Mouse (Mus musculus) liver, embryonic 16.5 days (tissue): ENCODE measurements around the gene Foxq1. TPM values are rescaled to one million over a fixed set of nuclear protein-coding genes. Genes with fewer than 3 reads are reported as not detected.

Experiments
- ATAC-seq: fragments of 200-750 bp; cut with Nextera tagmentation; 2 replicates; pipeline ENCODE4 v1.8.0; 2017; ENCODE audit warnings: low read depth, mild to moderate bottlenecking, moderate number of reproducible peaks, moderate library complexity
- H3K27ac ChIP-seq: fragments of 300-500 bp; sonication (generic); 2 replicates; pipeline ENCODE4 v1.5.1; 2014; ENCODE audit warnings: mild to moderate bottlenecking, low read length
- H3K27me3 ChIP-seq: fragments of 300-500 bp; sonication (generic); 2 replicates; pipeline ENCODE4 v1.6.1; 2014; ENCODE audit warnings: low read depth, low read length, mixed read lengths; ENCODE audit not compliant: control insufficient read depth, insufficient read depth
- H3K36me3 ChIP-seq: fragments of 300-500 bp; sonication (generic); 2 replicates; pipeline ENCODE4 v1.6.1; 2014; ENCODE audit warnings: mild to moderate bottlenecking; ENCODE audit not compliant: control insufficient read depth, insufficient read depth
- H3K4me1 ChIP-seq: fragments of 300-500 bp; sonication (generic); 2 replicates; pipeline ENCODE4 v1.6.1; 2014; ENCODE audit warnings: low read depth, low read length, mixed read lengths; ENCODE audit not compliant: control insufficient read depth
- H3K4me2 ChIP-seq: fragments of 300-500 bp; sonication (generic); 2 replicates; pipeline ENCODE4 v1.6.1; 2014; ENCODE audit warnings: low read depth, low read length, mixed read lengths
- H3K4me3 ChIP-seq: fragments of 300-500 bp; sonication (generic); 2 replicates; pipeline ENCODE4 v1.5.1; 2014; ENCODE audit warnings: low read depth, mild to moderate bottlenecking, low read length
- H3K9ac ChIP-seq: fragments of 300-500 bp; sonication (generic); 2 replicates; pipeline ENCODE4 v1.6.1; 2014; ENCODE audit warnings: low read depth, low read length
- H3K9me3 ChIP-seq: fragments of 300-500 bp; sonication (generic); replicated peaks from 2 replicates; pipeline ENCODE4 v1.6.1; 2016; ENCODE audit warnings: low read length; ENCODE audit not compliant: control insufficient read depth
- WGBS: fragments of 180-500 bp; shearing (Covaris S2); extraction: QIAGEN DNeasy Blood & Tissue Kit; methylation state at CpG from one replicate; pipeline ENCODE4 v1.1.7; 2014; ENCODE audit not compliant: insufficient replicate concordance; 5-methylcytosine and 5-hydroxymethylcytosine counted together
- polyA plus RNA-seq: library from polyadenylated mRNA; unstranded; fragments of >200 nt; fragmentation: Nextera tagmentation; extraction: Ambion mirVana; gene quantifications from 2 replicates; pipeline ENCODE4 v1.2.1, GENCODE M21; 2015

The Foxq1 gene
- polyA plus RNA-seq, 1 experiment from 2014 or later = 0.98 TPM

GRCm38 (mm10) chr13:31564394-31564793 lies 8.5 kb downstream of the Foxq1 start:
- 34% methylated on average over 6 of the region's 6 CpGs for WGBS
- ATAC-seq = no peak
- Histone ChIP-seq H3K27ac (no peak overlapping the region), H3K27me3 (peaks cover 13% of the 10 kb centered on the region), H3K4me2 (no peak overlapping the region), H3K4me1 (no peaks in the 10 kb centered on the region), H3K4me3 (no peak overlapping the region), H3K9ac (no peak overlapping the region), H3K9me3 (no peaks in the 10 kb centered on the region), H3K36me3 (no peaks in the 10 kb centered on the region)

GRCm38 (mm10) chr13:31567099-31567498 lies 11.2 kb downstream of the Foxq1 start:
- H3K9me3 ChIP-seq = no peaks in the 10 kb centered on the region
- no peak overlapping the region for H3K4me3 ChIP-seq
- 52% methylated on average over 8 of the region's 8 CpGs for WGBS
- no peaks in the 10 kb centered on the region; the same call in 1 of the 2 replicates for H3K27me3 ChIP-seq
- no peak overlapping the region for H3K9ac ChIP-seq
- no peak for ATAC-seq
- no peaks in the 10 kb centered on the region for H3K36me3 ChIP-seq
- H3K4me2 ChIP-seq = no peak overlapping the region
- H3K4me1 ChIP-seq = no peaks in the 10 kb centered on the region
- no peak overlapping the region for H3K27ac ChIP-seq

DNA sequence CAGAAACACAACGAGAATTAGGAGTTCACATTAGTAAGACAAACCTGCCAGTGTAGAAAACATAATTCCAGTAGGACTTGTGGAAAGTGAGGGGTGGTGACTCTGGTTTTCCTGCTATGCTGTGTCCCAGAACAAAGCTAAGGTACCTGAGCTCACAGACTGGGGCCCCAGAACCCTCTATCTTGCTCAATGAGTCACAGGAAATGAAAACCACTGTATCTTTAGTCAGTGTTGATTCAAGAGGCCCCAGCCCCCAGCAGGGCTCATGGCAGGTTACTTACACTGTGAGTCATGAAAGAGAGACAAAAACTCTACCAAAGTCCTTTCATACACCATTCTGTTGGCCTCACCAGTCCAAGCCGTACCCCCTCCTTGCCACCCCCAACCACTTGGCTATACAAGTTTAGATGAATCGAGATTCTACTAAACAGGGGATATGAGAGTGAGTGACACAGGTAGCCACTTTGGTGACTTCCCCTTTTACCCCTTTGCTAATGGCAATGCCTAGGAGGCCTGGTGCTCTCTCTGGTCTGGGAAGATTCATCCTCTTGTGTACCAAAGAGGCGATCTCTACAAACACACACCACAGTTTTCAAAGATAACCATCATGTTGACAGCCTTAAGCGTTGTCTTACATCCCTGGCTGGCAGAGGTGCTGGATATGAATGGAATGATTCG lies 11.8 kb downstream of the Foxq1 start:
- Histone ChIP-seq H3K4me2 (no peak overlapping the region), H3K4me3 (no peak overlapping the region), H3K4me1 (no peaks in the 10 kb centered on the region), H3K36me3 (no peaks in the 10 kb centered on the region), H3K9me3 (no peaks in the 10 kb centered on the region), H3K27me3 (no peaks in the 10 kb centered on the region; the same call in 1 of the 2 replicates), H3K9ac (no peak overlapping the region), H3K27ac (no peak overlapping the region)
- no peak for ATAC-seq
- WGBS = 49% methylated on average over 6 of the region's 6 CpGs

GRCm38 (mm10) chr13:31572806-31573508 lies 17.0 kb downstream of the Foxq1 start:
- Histone ChIP-seq H3K4me2 (no peak overlapping the region), H3K27ac (no peak overlapping the region), H3K9me3 (no peaks in the 10 kb centered on the region), H3K27me3 (no peaks in the 10 kb centered on the region), H3K36me3 (no peaks in the 10 kb centered on the region), H3K4me1 (peaks cover 3% of the 10 kb centered on the region), H3K4me3 (no peak overlapping the region), H3K9ac (no peak overlapping the region)
- no peak for ATAC-seq
- 68% methylated on average over 10 of the region's 10 CpGs for WGBS

DNA sequence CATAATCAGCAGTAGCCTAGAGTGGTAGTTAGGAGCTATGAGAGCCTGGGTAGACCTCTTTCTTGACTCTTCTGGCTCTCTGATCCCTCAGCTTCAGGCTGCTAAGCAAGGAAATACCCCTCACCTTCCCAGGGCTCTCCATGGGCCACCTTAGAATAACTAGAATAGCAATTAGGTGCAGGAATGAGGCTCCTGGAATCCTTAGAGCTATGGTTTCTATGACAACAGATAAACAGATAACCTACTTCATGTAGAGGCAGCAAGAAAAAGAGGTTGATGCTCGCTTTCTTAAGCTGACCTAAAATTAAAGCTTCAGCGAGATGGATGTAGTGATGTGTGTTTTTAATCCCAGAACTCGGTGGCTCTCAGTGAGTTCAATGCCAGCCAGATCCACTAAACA lies 18.7 kb downstream of the Foxq1 start:
- no peak overlapping the region for H3K4me3 ChIP-seq
- H3K36me3 ChIP-seq = no peaks in the 10 kb centered on the region
- 44% methylated on average over 3 of the region's 3 CpGs for WGBS
- H3K27me3 ChIP-seq = no peaks in the 10 kb centered on the region
- H3K27ac ChIP-seq = no peak overlapping the region
- H3K4me1 ChIP-seq = peaks cover 3% of the 10 kb centered on the region
- H3K9ac ChIP-seq = no peak overlapping the region
- no peak for ATAC-seq
- no peak overlapping the region for H3K4me2 ChIP-seq
- no peaks in the 10 kb centered on the region for H3K9me3 ChIP-seq

DNA sequence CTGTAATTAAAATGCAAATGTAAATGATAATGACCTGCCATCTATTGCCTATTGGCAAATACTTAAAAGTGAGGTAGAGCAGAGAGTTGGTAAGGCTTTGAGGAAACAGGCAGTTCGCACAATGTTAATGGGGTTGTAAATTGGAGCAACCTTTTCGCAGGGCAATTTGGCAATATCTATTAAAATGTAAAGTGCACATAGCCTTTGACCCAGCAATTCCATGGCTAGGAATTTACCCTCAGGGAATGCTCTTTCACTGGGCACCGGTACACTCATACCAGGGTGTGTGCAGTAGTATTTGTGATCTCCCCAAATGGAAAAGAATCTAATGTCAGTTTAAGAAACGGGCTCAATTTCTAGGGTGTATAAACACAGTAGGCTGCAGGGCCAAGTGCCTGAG lies 20.8 kb downstream of the Foxq1 start:
- Histone ChIP-seq H3K36me3 (no peaks in the 10 kb centered on the region), H3K27ac (no peak overlapping the region), H3K9me3 (no peaks in the 10 kb centered on the region), H3K9ac (no peak overlapping the region), H3K4me1 (peaks cover 3% of the 10 kb centered on the region), H3K4me2 (no peak overlapping the region), H3K27me3 (no peaks in the 10 kb centered on the region), H3K4me3 (no peak overlapping the region)
- 55% methylated on average over 4 of the region's 4 CpGs for WGBS
- no peak for ATAC-seq

- Histone ChIP-seq H3K4me3 (no peak overlapping the region), H3K9ac (no peak overlapping the region), H3K27me3 (no peaks in the 10 kb centered on the region), H3K4me1 (peaks cover 3% of the 10 kb centered on the region), H3K9me3 (no peaks in the 10 kb centered on the region), H3K4me2 (no peak overlapping the region), H3K27ac (no peak overlapping the region), H3K36me3 (no peaks in the 10 kb centered on the region)
- peak; percentile 47; the same call in 1 of the 2 replicates for ATAC-seq
- WGBS = 30% methylated on average over 6 of the region's 6 CpGs
Measured at GRCm38 (mm10) chr13:31577576-31577975, 21.6 kb downstream of the Foxq1 start.

- H3K27ac ChIP-seq = no peak overlapping the region
- WGBS = 53% methylated on average over 10 of the region's 10 CpGs
Measured at GRCm38 (mm10) chr13:31578389-31578788, 22.5 kb downstream of the Foxq1 start.

GRCm38 (mm10) chr13:31579866-31580265 lies 23.9 kb downstream of the Foxq1 start:
- peaks cover 3% of the 10 kb centered on the region for H3K4me1 ChIP-seq
- H3K4me3 ChIP-seq = no peak overlapping the region
- H3K36me3 ChIP-seq = no peaks in the 10 kb centered on the region
- peak; percentile 50; the same call in 1 of the 2 replicates for ATAC-seq
- no peaks in the 10 kb centered on the region for H3K27me3 ChIP-seq
- no peak overlapping the region for H3K9ac ChIP-seq
- H3K4me2 ChIP-seq = no peak overlapping the region
- H3K27ac ChIP-seq = no peak overlapping the region
- no peaks in the 10 kb centered on the region for H3K9me3 ChIP-seq
- WGBS = 42% methylated on average over 9 of the region's 9 CpGs

More at GRCm38 (mm10) chr13:31578389-31578788, 22.5 kb downstream of the Foxq1 start:
- Histone ChIP-seq H3K27me3 (no peaks in the 10 kb centered on the region), H3K36me3 (no peaks in the 10 kb centered on the region), H3K4me2 (no peak overlapping the region), H3K4me3 (no peak overlapping the region), H3K9ac (no peak overlapping the region), H3K4me1 (peaks cover 3% of the 10 kb centered on the region), H3K9me3 (no peaks in the 10 kb centered on the region)
- ATAC-seq = peak; percentile 82
